Mouse (Mus musculus) forebrain, embryonic 13.5 days (tissue): ENCODE data around the gene Hpd. TPM values are rescaled to one million over a fixed set of nuclear protein-coding genes. Genes with fewer than 3 reads are reported as not detected.
"Not testable (repeated sequence)": the region's sequence is repeated elsewhere in the genome, so short reads cannot be mapped to it uniquely, and the experiment has no call there.

ENCODE experiments used
- ATAC-seq: fragments of 200-750 bp; cut with Nextera tagmentation; 2 replicates; pipeline ENCODE4 v1.8.0; 2017
- H3K27ac ChIP-seq: fragments of 300-500 bp; sonication (generic); 2 replicates; pipeline ENCODE4 v1.5.1; 2015; ENCODE audit warnings: inconsistent platforms, mild to moderate bottlenecking, moderate library complexity
- H3K27me3 ChIP-seq: fragments of 300-500 bp; sonication (generic); 2 replicates; pipeline ENCODE4 v1.6.1; 2015; ENCODE audit warnings: mild to moderate bottlenecking, inconsistent platforms
- H3K36me3 ChIP-seq: fragments of 300-500 bp; sonication (generic); 2 replicates; pipeline ENCODE4 v1.6.1; 2015; ENCODE audit warnings: mild to moderate bottlenecking, inconsistent platforms; ENCODE audit not compliant: poor library complexity, severe bottlenecking
- H3K4me1 ChIP-seq: fragments of 300-500 bp; sonication (generic); 2 replicates; pipeline ENCODE4 v1.6.1; 2015; ENCODE audit warnings: inconsistent platforms
- H3K4me2 ChIP-seq: fragments of 300-500 bp; sonication (generic); 2 replicates; pipeline ENCODE4 v1.6.1; 2015; ENCODE audit warnings: inconsistent platforms, mild to moderate bottlenecking, moderate library complexity
- H3K4me3 ChIP-seq: fragments of 300-500 bp; sonication (generic); 2 replicates; pipeline ENCODE4 v1.5.1; 2015; ENCODE audit warnings: mild to moderate bottlenecking, inconsistent platforms
- H3K9ac ChIP-seq: fragments of 300-500 bp; sonication (generic); 2 replicates; pipeline ENCODE4 v1.6.1; 2015; ENCODE audit warnings: mild to moderate bottlenecking, inconsistent platforms
- H3K9me3 ChIP-seq: fragments of 300-500 bp; sonication (generic); replicated peaks from 2 replicates; pipeline ENCODE4 v1.6.1; 2016; ENCODE audit warnings: inconsistent platforms
- WGBS: fragments of 180-500 bp; shearing (Covaris S2); methylation state at CpG from one replicate; pipeline ENCODE4 v1.1.7; 2015; 5-methylcytosine and 5-hydroxymethylcytosine counted together
- polyA plus RNA-seq: library from polyadenylated mRNA; unstranded; fragments of >200 nt; fragmentation: Nextera tagmentation; extraction: Ambion mirVana; gene quantifications from 2 replicates; pipeline ENCODE4 v1.2.1, GENCODE M21; 2015

Hpd gene
- polyA plus RNA-seq, 1 experiment from 2014 or later = not detected

- no peak overlapping the region for H3K9ac ChIP-seq
- ATAC-seq = no peak
- H3K4me1 ChIP-seq = no peaks in the 10 kb centered on the region
- H3K27me3 ChIP-seq = no peaks in the 10 kb centered on the region
- no peak overlapping the region for H3K27ac ChIP-seq
- H3K4me2 ChIP-seq = no peak overlapping the region
- no peaks in the 10 kb centered on the region for H3K36me3 ChIP-seq
- 84% methylated on average over 7 of the region's 7 CpGs for WGBS
- no peak overlapping the region for H3K4me3 ChIP-seq
- no peaks in the 10 kb centered on the region for H3K9me3 ChIP-seq
These were observed 19.0 kb upstream of the Hpd start for GRCm38 (mm10) chr5:123201523-123201892.

DNA sequence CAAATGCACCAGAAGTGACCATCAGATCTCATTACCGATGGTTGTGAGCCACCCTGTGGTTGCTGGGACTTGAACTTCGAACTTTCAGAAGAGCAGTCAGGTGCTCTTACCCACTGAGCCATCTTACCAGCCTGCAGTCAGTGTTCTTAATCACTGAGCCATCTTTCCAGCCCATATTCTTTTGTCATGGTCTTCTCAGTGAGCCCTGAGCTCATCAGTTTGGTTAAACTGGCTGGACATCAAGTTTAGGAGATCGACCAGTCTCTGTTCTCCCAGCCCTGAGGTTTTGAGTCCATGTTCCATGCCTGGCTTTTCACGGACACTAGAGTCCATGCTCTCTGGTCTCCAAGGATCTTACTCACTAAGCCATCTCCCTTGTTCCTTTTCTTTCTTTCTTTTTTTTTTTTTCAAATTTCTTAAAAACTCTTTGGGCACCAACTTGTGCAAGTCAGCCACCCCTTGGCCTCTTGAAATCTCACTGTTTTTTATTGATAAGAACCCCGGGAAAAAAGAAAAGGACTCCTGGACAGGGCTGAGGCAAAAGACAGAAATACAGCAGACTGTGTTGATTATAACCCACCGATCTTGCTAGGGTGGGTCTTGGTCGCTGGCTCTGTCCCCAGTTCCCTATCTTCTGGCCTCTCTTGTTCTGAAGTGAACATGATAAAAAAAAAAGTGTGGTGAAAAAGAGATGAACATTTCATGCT, 18.4 kb upstream of the Hpd start:
- not testable (repeated sequence) for H3K4me2 ChIP-seq, H3K36me3 ChIP-seq, H3K9me3 ChIP-seq, H3K4me3 ChIP-seq, H3K27ac ChIP-seq, ATAC-seq, H3K4me1 ChIP-seq, H3K27me3 ChIP-seq, H3K9ac ChIP-seq
- 90% methylated on average over 6 of the region's 7 CpGs for WGBS

GRCm38 (mm10) chr5:123198523-123198922, 16.0 kb upstream of the Hpd start:
- H3K4me3 ChIP-seq = no peak overlapping the region
- H3K9me3 ChIP-seq = no peaks in the 10 kb centered on the region
- 92% methylated on average over 4 of the region's 4 CpGs for WGBS
- no peak overlapping the region for H3K9ac ChIP-seq
- no peak for ATAC-seq
- no peaks in the 10 kb centered on the region for H3K4me1 ChIP-seq
- no peak overlapping the region for H3K27ac ChIP-seq
- no peak overlapping the region for H3K4me2 ChIP-seq
- no peaks in the 10 kb centered on the region for H3K27me3 ChIP-seq
- H3K36me3 ChIP-seq = no peaks in the 10 kb centered on the region

DNA sequence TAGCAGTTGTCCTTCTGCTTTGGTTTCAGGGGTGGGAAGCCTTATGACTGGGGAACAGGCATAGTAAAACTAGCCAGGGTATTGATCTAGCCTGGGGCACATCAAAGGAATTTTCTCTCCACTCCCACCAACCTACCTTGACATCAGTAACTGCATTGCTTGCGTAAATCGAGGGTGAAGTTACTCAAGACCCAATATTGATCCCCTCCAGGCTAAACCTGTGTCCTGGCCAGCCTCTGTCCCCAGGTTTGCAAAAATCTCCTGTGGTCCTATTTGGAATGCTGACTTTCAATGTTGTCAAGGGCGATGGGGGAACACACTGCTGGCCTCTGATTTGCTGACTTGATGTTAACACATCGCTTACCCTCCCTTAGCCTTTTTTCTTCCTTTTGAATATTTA, 14.2 kb upstream of the Hpd start:
- no peak for ATAC-seq

GRCm38 (mm10) chr5:123195500-123196000, 13.0 kb upstream of the Hpd start:
- H3K4me1 ChIP-seq = no peaks in the 10 kb centered on the region
- no peak for ATAC-seq
- no peaks in the 10 kb centered on the region for H3K27me3 ChIP-seq
- no peak overlapping the region for H3K9ac ChIP-seq
- whole genome bisulfite sequencing = 91% methylated on average over 16 of the region's 16 CpGs
- H3K9me3 ChIP-seq = no peaks in the 10 kb centered on the region
- no peak overlapping the region for H3K4me2 ChIP-seq
- H3K27ac ChIP-seq = no peak overlapping the region
- H3K4me3 ChIP-seq = no peak overlapping the region
- no peaks in the 10 kb centered on the region for H3K36me3 ChIP-seq

More for the DNA sequence above, 14.2 kb upstream of the Hpd start:
- Histone ChIP-seq H3K27me3 (no peaks in the 10 kb centered on the region), H3K9me3 (no peaks in the 10 kb centered on the region), H3K27ac (no peak overlapping the region), H3K36me3 (no peaks in the 10 kb centered on the region), H3K9ac (no peak overlapping the region), H3K4me2 (no peak overlapping the region), H3K4me1 (no peaks in the 10 kb centered on the region), H3K4me3 (no peak overlapping the region)
- WGBS = 80% methylated on average over 4 of the region's 4 CpGs

DNA sequence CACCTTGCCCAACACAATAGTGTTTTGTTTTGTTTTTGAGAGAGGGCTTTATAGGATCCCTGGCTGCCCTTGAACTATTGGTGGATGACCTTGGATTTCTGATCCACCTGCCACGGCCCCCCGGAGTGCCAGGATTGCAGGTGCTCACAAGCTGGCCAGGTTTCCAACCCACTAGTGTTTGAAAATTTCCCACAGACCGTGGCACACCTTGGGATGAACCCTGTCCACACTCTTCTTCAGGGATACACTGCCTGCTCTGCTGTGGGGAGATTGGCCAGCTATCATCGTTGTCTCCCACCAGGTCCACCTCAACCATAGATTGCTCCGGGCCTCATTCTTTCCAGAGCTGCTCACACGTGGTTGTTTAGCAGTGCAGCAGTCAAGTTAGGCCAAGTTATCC, 12.3 kb upstream of the Hpd start:
- no peak overlapping the region for H3K4me3 ChIP-seq
- H3K27ac ChIP-seq = no peak overlapping the region
- no peak overlapping the region for H3K4me2 ChIP-seq
- H3K9me3 ChIP-seq = no peaks in the 10 kb centered on the region
- 88% methylated on average over 6 of the region's 6 CpGs for WGBS
- no peaks in the 10 kb centered on the region for H3K27me3 ChIP-seq
- no peaks in the 10 kb centered on the region for H3K36me3 ChIP-seq
- no peak for ATAC-seq
- H3K4me1 ChIP-seq = no peaks in the 10 kb centered on the region
- no peak overlapping the region for H3K9ac ChIP-seq

- no peaks in the 10 kb centered on the region for H3K27me3 ChIP-seq
- 90% methylated on average over 5 of the region's 5 CpGs for WGBS
- no peaks in the 10 kb centered on the region for H3K9me3 ChIP-seq
- H3K4me3 ChIP-seq = no peak overlapping the region
- H3K4me2 ChIP-seq = no peak overlapping the region
- H3K9ac ChIP-seq = no peak overlapping the region
- H3K4me1 ChIP-seq = no peaks in the 10 kb centered on the region
- no peak for ATAC-seq
- H3K27ac ChIP-seq = no peak overlapping the region
- H3K36me3 ChIP-seq = no peaks in the 10 kb centered on the region
These were observed 10.9 kb upstream of the Hpd start for GRCm38 (mm10) chr5:123193436-123193835.

DNA sequence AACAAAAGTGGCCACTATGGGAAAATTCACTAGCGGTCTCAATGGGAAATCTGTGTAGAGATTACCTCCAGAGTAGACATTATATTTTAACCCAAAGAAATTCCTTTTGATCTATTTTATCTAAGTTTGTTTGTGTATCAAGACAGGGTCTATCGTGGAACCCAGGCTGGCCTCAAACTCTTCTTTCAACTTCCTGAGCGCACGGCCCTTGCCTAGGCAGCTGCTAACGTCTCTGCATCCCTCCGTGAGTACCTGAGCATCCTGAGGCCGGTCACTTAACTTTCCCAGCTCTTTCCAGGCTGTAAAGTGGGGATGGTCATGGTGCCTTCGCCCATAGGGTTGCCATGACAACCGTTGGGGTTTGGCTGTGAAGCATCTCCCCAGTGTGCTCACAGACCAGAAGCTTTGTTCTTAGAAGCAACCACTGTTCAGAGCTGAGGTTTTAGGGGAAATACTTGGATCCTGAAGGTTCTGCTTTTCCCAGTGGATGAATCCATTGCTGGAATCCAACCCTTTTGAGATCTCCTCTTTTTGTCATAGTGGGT, 10.2 kb upstream of the Hpd start:
- WGBS = 58% methylated on average over 9 of the region's 9 CpGs
- Histone ChIP-seq H3K4me2 (no peak overlapping the region), H3K27ac (no peak overlapping the region), H3K4me1 (no peaks in the 10 kb centered on the region), H3K36me3 (no peaks in the 10 kb centered on the region), H3K27me3 (no peaks in the 10 kb centered on the region), H3K4me3 (no peak overlapping the region), H3K9ac (no peak overlapping the region), H3K9me3 (no peaks in the 10 kb centered on the region)
- ATAC-seq = no peak

DNA sequence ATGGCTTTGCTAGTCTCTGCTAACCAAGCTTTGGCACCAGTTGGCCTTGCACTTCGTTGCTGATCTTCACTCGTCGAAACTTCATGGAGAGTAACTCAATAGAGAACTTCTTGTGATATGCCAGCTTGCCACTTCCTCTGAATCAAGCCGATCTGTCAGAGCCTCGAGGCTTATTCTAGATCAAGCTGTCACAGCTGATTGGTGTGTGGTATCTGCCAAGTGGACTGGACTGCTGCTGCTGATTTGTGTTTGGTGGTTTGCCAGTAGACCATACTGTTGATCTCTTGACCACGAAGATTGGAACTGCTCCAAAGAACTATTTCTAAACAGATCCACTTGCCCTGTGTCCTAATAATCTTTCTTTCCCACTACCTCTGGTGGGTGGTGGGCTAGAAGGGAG, 8.9 kb upstream of the Hpd start:
- no peaks in the 10 kb centered on the region for H3K27me3 ChIP-seq
- no peaks in the 10 kb centered on the region for H3K36me3 ChIP-seq
- no peak overlapping the region for H3K4me3 ChIP-seq
- WGBS = 84% methylated on average over 6 of the region's 6 CpGs
- H3K4me2 ChIP-seq = no peak overlapping the region
- no peak overlapping the region for H3K27ac ChIP-seq
- no peaks in the 10 kb centered on the region for H3K9me3 ChIP-seq
- H3K4me1 ChIP-seq = no peaks in the 10 kb centered on the region
- ATAC-seq = no peak
- no peak overlapping the region for H3K9ac ChIP-seq

GRCm38 (mm10) chr5:123190912-123191311, 8.4 kb upstream of the Hpd start:
- H3K9me3 ChIP-seq = no peaks in the 10 kb centered on the region
- H3K4me1 ChIP-seq = peaks cover 2% of the 10 kb centered on the region; the same call in 1 of the 2 replicates
- ATAC-seq = no peak

DNA sequence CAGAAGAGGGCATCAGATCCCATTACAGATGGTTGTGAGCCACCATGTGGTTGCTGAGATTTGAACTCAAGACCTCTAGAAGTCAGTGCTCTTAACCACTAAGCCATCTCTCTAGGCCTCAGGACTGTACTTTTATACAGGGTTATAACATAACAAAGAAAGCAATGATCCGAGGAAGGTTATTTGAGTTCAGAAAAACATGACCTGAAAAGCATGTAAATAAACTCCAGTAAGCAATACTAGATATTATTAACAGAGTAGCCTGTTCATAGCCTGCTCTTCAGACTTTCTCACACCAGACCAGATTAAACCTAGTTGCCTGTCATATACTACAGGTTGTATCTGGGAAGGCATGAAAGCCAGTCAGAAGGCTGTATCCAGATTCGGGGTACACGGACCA, 4.8 kb upstream of the Hpd start:
- Histone ChIP-seq H3K27me3 (no peaks in the 10 kb centered on the region), H3K9me3 (no peaks in the 10 kb centered on the region), H3K4me1 (peaks cover 4% of the 10 kb centered on the region; the same call in 1 of the 2 replicates), H3K27ac (no peak overlapping the region), H3K4me2 (no peak overlapping the region), H3K4me3 (no peak overlapping the region), H3K9ac (no peak overlapping the region), H3K36me3 (no peaks in the 10 kb centered on the region)
- ATAC-seq = no peak
- WGBS = 87% methylated on average over 3 of the region's 3 CpGs

More at GRCm38 (mm10) chr5:123190912-123191311, 8.4 kb upstream of the Hpd start:
- Histone ChIP-seq H3K27ac (no peak overlapping the region), H3K9ac (no peak overlapping the region), H3K4me3 (no peak overlapping the region), H3K27me3 (no peaks in the 10 kb centered on the region), H3K4me2 (no peak overlapping the region), H3K36me3 (no peaks in the 10 kb centered on the region)
- 69% methylated on average over 3 of the region's 3 CpGs for WGBS

GRCm38 (mm10) chr5:123185966-123186365, 3.4 kb upstream of the Hpd start:
- Histone ChIP-seq H3K4me2 (no peak overlapping the region), H3K36me3 (no peaks in the 10 kb centered on the region), H3K27ac (no peak overlapping the region), H3K27me3 (no peaks in the 10 kb centered on the region), H3K4me1 (peaks cover 4% of the 10 kb centered on the region; the same call in 1 of the 2 replicates), H3K9me3 (no peaks in the 10 kb centered on the region), H3K9ac (no peak overlapping the region), H3K4me3 (no peak overlapping the region)
- ATAC-seq = no peak
- WGBS = 59% methylated on average over 6 of the region's 6 CpGs

DNA sequence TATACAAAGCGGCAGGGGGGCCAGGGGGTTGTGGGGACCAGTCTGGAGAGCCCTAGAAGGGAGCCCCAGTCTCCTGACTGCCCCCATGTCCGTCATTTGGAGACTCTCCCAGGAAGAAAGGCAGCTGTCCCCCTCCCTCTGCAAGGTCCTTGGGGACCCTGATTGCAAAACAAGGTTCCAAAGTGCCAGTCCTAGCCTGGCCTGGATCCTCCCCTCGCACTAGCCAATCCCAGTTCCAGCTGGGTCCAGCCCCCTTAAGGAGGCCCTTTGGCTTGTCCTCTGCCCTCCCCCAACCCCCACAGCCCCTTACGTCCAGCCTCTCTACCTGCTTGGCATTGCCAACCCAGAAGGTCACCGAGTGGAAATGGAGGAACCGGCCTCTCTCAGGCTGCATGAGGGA, 991 bp downstream of the Hpd start:
- Histone ChIP-seq H3K9me3 (no peaks in the 10 kb centered on the region), H3K27me3 (no peaks in the 10 kb centered on the region), H3K4me2 (no peak overlapping the region), H3K4me3 (no peak overlapping the region), H3K27ac (no peak overlapping the region), H3K36me3 (no peaks in the 10 kb centered on the region), H3K4me1 (peaks cover 4% of the 10 kb centered on the region; the same call in 1 of the 2 replicates), H3K9ac (no peak overlapping the region)
- 81% methylated on average over 6 of the region's 6 CpGs for WGBS
- ATAC-seq = no peak
